Mouse (Mus musculus) liver, embryonic 11.5 days (tissue): ENCODE data around the gene Lfng. TPM values are rescaled to one million over a fixed set of nuclear protein-coding genes. Genes with fewer than 3 reads are reported as not detected.

Source experiments
- ATAC-seq: fragments of 200-750 bp; cut with Nextera tagmentation; replicated peaks from 2 replicates; pipeline ENCODE4 v1.8.0; 2017; ENCODE audit warnings: moderate number of reproducible peaks, mild to moderate bottlenecking, moderate TSS enrichment, moderate library complexity; ENCODE audit not compliant: low FRiP score
- DNase-seq: peaks from one replicate; pipeline ENCODE4 v3.0.0-alpha.2; 2017; ENCODE audit warnings: low spot score
- H3K27ac ChIP-seq: fragments of 300-500 bp; sonication (generic); 2 replicates; pipeline ENCODE4 v1.5.1; 2014; ENCODE audit warnings: mild to moderate bottlenecking, low read depth, low read length, control low read depth
- H3K27me3 ChIP-seq: fragments of 300-500 bp; sonication (generic); replicated peaks from 2 replicates; pipeline ENCODE4 v1.6.1; 2014; ENCODE audit warnings: low read length, mixed read lengths; ENCODE audit not compliant: control insufficient read depth, insufficient read depth
- H3K36me3 ChIP-seq: fragments of 300-500 bp; sonication (generic); 2 replicates; pipeline ENCODE4 v1.6.1; 2014; ENCODE audit warnings: mild to moderate bottlenecking, low read length, moderate library complexity, mixed read lengths; ENCODE audit not compliant: control insufficient read depth, insufficient read depth
- H3K4me1 ChIP-seq: fragments of 300-500 bp; sonication (generic); replicated peaks from 2 replicates; pipeline ENCODE4 v1.6.1; 2014; ENCODE audit warnings: low read length, mixed read lengths; ENCODE audit not compliant: control insufficient read depth, insufficient read depth
- H3K4me2 ChIP-seq: fragments of 300-500 bp; sonication (generic); 2 replicates; pipeline ENCODE4 v1.6.1; 2014; ENCODE audit warnings: mild to moderate bottlenecking, control low read depth, moderate library complexity
- H3K4me3 ChIP-seq: fragments of 300-500 bp; sonication (generic); 2 replicates; pipeline ENCODE4 v1.5.1; 2014; ENCODE audit warnings: low read depth, low read length, control low read depth
- H3K9ac ChIP-seq: fragments of 300-500 bp; sonication (generic); 2 replicates; pipeline ENCODE4 v1.6.1; 2014; ENCODE audit warnings: low read depth, low read length, control low read depth
- H3K9me3 ChIP-seq: fragments of 300-500 bp; sonication (generic); 2 replicates; pipeline ENCODE4 v1.6.1; 2016; ENCODE audit warnings: low read length, inconsistent platforms, mixed read lengths; ENCODE audit not compliant: control insufficient read depth
- WGBS: fragments of 180-500 bp; shearing (Covaris S2); extraction: QIAGEN DNeasy Blood & Tissue Kit; methylation state at CpG from one replicate; pipeline ENCODE4 v1.1.7; 2014; 5-methylcytosine and 5-hydroxymethylcytosine counted together
- polyA plus RNA-seq: library from polyadenylated mRNA; unstranded; fragments of >200 nt; fragmentation: Nextera tagmentation; extraction: Ambion mirVana; gene quantifications from 2 replicates; pipeline ENCODE4 v1.2.1, GENCODE M21; 2014

The Lfng gene
- polyA plus RNA-seq, 1 experiment from 2014 or later = 11.0 TPM

DNA sequence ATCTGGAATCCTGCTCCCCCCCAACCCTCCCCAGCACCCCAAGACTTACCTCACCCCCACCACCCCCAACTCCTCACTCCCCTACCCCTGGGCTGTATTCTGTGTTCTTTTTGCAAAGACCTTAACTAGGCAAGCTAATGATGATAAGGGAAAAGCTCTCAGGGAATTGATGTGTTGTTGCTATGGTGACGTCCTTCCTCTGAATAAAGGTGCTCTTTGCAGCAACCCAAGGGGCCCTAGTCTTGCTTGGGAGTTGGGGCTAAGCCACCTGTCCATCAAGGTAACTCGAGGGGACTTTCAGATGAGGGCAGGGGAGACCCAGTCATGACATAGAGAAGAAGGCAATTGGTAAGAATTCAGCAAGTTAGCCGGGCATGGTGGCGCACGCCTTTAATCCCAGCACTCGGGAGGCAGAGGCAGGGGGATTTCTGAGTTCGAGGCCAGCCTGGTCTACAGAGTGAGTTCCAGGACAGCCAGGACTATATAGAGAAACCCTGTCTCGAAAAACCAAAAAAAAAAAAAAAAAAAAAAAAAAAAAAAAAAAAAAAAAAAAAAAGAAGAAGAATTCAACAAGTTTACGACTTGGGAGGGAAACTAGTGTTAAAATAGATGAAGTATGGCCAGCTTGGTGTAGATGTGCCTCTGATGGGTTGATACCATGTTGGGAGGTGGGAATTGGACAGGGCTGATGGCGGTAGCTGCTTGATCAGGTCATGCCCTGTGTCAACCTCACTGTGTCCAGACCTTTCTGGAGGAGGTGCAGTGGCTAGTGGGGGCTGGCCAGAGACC, 8.4 kb downstream of the Lfng start:
- Histone ChIP-seq H3K4me1 (peaks cover 39% of the 10 kb centered on the region), H3K9ac (no peak overlapping the region), H3K9me3 (no peaks in the 10 kb centered on the region), H3K27me3 (peaks cover 22% of the 10 kb centered on the region), H3K36me3 (peaks cover 4% of the 10 kb centered on the region; the same call in 1 of the 2 replicates), H3K4me3 (no peak overlapping the region), H3K27ac (peak overlapping the region; percentile 4; the same call in 1 of the 2 replicates), H3K4me2 (peak overlapping the region; percentile 41)
- ATAC-seq = no peak
- 70% methylated on average over 9 of the region's 10 CpGs for WGBS
- no peak for DNase-seq

GRCm38 (mm10) chr5:140616110-140616503, 9.0 kb downstream of the Lfng start:
- Histone ChIP-seq H3K4me1 (peaks cover 33% of the 10 kb centered on the region), H3K9me3 (no peaks in the 10 kb centered on the region), H3K27ac (peak overlapping the region; percentile 50; the same call in 1 of the 2 replicates), H3K4me3 (no peak overlapping the region), H3K4me2 (no peak overlapping the region), H3K36me3 (peaks cover 4% of the 10 kb centered on the region; the same call in 1 of the 2 replicates), H3K9ac (no peak overlapping the region), H3K27me3 (peaks cover 16% of the 10 kb centered on the region)
- no peak for ATAC-seq
- DNase-seq = no peak
- WGBS = 67% methylated on average over 6 of the region's 6 CpGs

DNA sequence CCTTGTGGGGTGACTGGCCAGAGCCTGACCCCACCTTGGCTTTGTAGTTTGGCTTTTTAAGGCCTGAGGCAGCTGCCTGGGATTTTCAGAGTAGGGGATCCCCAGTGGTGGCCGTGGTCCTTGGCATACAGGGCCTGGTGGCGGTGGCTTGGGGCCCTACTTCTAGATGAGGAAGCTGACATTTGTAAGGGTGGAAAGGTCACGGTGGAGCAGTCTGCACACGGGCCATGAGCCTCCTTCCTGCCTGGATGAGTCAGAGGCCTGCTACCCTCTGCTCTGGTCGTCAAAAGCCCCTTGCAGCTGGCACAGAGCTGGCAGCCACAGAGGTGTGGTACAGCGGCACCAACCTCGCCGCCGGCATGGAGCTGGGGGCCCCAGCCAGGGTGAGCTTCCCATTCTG, 9.6 kb downstream of the Lfng start:
- H3K27me3 ChIP-seq = peaks cover 12% of the 10 kb centered on the region
- H3K36me3 ChIP-seq = peaks cover 4% of the 10 kb centered on the region; the same call in 1 of the 2 replicates
- no peaks in the 10 kb centered on the region for H3K9me3 ChIP-seq
- H3K4me1 ChIP-seq = peaks cover 27% of the 10 kb centered on the region
- H3K9ac ChIP-seq = no peak overlapping the region
- no peak for ATAC-seq
- no peak overlapping the region for H3K4me3 ChIP-seq
- no peak overlapping the region for H3K4me2 ChIP-seq
- H3K27ac ChIP-seq = peak overlapping the region; percentile 50; the same call in 1 of the 2 replicates
- no peak for DNase-seq
- WGBS = 55% methylated on average over 9 of the region's 9 CpGs

GRCm38 (mm10) chr5:140617714-140618113, 10.6 kb downstream of the Lfng start:
- H3K27ac ChIP-seq = no peak overlapping the region; the same call in 1 of the 2 replicates
- ATAC-seq (no peak), DNase-seq (no peak)
- no peak overlapping the region for H3K9ac ChIP-seq
- no peak overlapping the region for H3K4me2 ChIP-seq
- H3K27me3 ChIP-seq = 0 out of 2 replicates have a peak, but pooled peaks cover 2% of the 10 kb centered on the region
- no peak overlapping the region for H3K4me3 ChIP-seq
- WGBS = 41% methylated on average over 5 of the region's 5 CpGs
- H3K4me1 ChIP-seq = peaks cover 23% of the 10 kb centered on the region
- H3K9me3 ChIP-seq = no peaks in the 10 kb centered on the region
- peaks cover 4% of the 10 kb centered on the region; the same call in 1 of the 2 replicates for H3K36me3 ChIP-seq

GRCm38 (mm10) chr5:140619151-140619771, 12.1 kb downstream of the Lfng start:
- DNase-seq (peak; percentile 75), ATAC-seq (peak; percentile 16; the same call in 1 of the 2 replicates)
- no peaks in the 10 kb centered on the region for H3K27me3 ChIP-seq
- WGBS = 17% methylated on average over 6 of the region's 6 CpGs
- peaks cover 19% of the 10 kb centered on the region for H3K4me1 ChIP-seq
- H3K4me2 ChIP-seq = no peak overlapping the region
- no peak overlapping the region for H3K27ac ChIP-seq
- H3K9me3 ChIP-seq = no peaks in the 10 kb centered on the region
- H3K36me3 ChIP-seq = peaks cover 10% of the 10 kb centered on the region; the same call in 1 of the 2 replicates
- H3K4me3 ChIP-seq = no peak overlapping the region
- no peak overlapping the region for H3K9ac ChIP-seq

DNA sequence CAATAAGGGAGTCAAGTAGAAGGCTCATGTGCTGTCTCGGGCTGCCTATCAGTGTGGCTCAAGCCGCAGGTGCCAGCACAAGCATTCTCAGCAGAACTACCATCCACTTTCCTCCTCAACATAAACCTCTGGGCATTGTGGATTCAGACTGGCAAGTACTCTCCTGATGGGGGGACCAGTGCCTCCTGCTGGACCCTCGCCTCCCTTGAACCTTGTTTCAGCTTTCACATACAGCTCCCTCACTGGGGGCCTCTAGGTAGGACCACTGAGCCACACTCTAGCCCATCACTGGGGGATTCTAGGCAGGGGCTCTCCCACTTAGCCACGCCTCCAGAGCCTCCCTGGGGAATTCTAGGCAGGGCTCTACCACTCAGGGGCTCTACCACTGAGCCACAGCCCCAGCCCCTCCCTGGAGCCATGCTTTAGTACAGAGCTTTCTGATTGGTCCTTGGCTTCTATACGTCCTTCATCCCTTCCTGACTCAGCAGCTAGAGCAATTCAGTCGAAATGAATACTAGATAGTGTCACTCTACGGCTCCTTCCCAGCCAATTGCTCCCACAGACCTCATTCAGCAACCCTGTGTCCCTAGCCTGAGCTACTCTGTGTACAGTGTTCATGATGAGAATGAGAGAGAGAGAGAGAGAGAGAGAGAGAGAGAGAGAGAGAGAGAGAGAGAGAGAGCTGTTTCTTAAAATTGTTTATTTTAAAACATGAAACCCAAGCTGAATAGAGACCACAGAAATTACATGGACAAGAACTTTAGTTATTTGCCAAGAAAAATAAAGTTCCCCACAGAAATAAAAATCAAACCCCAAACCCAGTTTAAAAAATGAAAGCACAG, 13.0 kb downstream of the Lfng start:
- ATAC-seq (no peak), DNase-seq (no peak)
- peaks cover 15% of the 10 kb centered on the region; the same call in 1 of the 2 replicates for H3K36me3 ChIP-seq
- H3K9me3 ChIP-seq = no peaks in the 10 kb centered on the region
- no peaks in the 10 kb centered on the region for H3K27me3 ChIP-seq
- no peak overlapping the region for H3K27ac ChIP-seq
- H3K9ac ChIP-seq = no peak overlapping the region
- no peak overlapping the region for H3K4me2 ChIP-seq
- H3K4me1 ChIP-seq = peaks cover 13% of the 10 kb centered on the region
- no peak overlapping the region for H3K4me3 ChIP-seq
- 49% methylated on average over 7 of the region's 7 CpGs for WGBS

- Histone ChIP-seq H3K9ac (no peak overlapping the region), H3K36me3 (peaks cover 18% of the 10 kb centered on the region), H3K27me3 (no peaks in the 10 kb centered on the region), H3K27ac (no peak overlapping the region), H3K4me2 (no peak overlapping the region), H3K4me1 (peaks cover 9% of the 10 kb centered on the region), H3K9me3 (no peaks in the 10 kb centered on the region), H3K4me3 (no peak overlapping the region)
- DNase-seq = no peak
- no peak for ATAC-seq
- WGBS = 79% methylated on average over 9 of the region's 9 CpGs
These were observed 14.0 kb downstream of the Lfng start for GRCm38 (mm10) chr5:140621092-140621491.

DNA sequence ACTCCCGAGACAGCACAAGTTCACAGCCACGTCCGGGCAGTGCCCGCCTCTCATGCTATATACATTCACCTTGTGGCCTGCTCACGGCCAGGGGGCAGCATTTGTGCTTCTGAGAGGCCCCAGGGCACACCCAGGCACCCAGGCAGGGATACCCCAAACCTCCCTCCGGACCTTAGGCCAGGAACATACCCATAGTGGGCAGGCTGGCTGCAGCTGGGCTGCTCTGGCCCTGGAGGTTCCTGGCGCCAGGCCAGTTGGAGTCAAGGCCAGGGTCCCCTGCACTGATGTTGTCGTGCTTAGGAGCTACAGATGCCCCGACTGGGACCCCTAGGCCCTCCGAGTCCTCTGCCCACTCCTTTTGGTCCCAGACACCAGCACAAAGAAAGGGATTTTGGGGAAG, 14.4 kb downstream of the Lfng start:
- DNase-seq (no peak), ATAC-seq (no peak)
- H3K4me3 ChIP-seq = no peak overlapping the region
- no peaks in the 10 kb centered on the region for H3K27me3 ChIP-seq
- peaks cover 5% of the 10 kb centered on the region for H3K4me1 ChIP-seq
- H3K27ac ChIP-seq = no peak overlapping the region
- WGBS = 76% methylated on average over 10 of the region's 10 CpGs
- H3K9ac ChIP-seq = no peak overlapping the region
- H3K9me3 ChIP-seq = no peaks in the 10 kb centered on the region
- H3K4me2 ChIP-seq = no peak overlapping the region
- H3K36me3 ChIP-seq = peaks cover 23% of the 10 kb centered on the region
